Mouse (Mus musculus): ENCODE results near the gene Lhx3. TPM values are rescaled to one million over a fixed set of nuclear protein-coding genes. Genes with fewer than 3 reads are reported as not detected.

Lhx3 gene
- not detected for total RNA-seq (2021)

DNA sequence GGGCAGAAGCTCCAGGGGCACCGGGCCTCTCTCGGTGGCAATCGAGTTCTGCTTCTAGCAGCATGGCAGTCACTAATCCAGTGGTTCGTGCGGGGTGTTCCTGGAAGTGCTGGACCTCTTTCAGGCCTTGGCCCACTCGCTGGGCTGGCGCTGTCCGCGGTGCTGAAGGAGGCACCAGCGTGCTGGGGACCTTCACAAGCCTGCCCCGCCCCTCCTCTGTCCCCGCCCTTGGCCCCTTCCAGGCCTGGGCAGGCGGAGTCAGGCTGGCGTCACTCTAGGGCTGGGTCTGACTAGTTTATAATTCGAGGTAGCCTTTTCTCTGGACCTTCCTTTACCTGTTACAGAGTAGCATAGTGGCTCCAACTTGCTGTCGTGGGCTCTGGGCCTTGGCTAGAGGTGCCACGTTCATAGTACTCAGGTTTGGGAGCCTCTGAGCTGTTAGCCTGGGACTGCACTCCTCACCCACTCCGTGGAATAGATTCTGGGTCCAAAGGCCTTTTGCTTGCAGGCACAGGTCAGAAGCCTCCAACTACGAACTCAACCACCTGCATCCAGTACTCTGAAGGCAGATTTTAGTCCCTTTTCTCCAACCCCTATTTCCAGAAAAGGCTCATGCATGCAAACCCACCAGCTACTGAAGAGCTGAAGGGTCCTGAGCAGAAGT, at the start of gene Lhx3:
Gene Lhx3 (minus strand): TSS at position 164 of the 664 bp plus-strand sequence.
- peak; percentile 96 for DNase-seq

DNA sequence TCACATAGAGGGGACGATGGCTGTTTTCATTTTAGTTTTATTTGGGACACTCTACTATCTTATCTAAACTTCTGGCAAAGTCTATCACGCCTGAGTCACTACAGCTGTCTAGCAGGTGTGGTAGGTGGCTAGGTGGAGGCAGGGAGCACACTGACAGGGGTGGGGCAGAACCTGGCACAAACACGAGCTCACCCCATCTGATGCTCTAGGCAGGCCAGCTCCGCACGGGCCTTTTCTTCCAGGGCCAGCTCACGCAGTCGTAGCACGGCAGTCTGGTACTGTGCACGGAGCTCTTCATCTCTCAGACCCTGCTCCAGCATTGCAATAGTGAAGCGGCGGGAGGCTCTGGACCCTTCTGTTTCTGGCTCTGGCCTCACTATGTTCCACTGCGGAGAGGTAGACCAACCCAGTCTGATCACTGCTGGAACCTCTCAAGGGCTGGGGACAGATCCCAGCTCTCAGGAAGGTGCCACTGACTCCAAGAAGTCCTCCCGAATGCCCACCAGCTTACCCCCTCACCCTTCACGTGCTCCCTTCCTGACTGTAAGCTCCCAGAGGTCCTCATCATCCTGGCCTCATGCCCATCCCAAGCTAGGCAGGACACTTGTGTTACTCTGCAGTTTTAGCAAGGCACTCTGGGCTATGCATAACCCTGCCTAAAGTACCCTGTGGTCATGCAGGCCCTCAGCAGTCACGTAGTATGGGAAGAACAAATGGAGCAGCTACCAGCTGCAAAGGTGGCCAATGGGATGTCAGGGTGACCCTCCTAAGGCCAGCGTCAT, 49.4 kb upstream of the Lhx3 start:
- DNase-seq: no peak

DNA sequence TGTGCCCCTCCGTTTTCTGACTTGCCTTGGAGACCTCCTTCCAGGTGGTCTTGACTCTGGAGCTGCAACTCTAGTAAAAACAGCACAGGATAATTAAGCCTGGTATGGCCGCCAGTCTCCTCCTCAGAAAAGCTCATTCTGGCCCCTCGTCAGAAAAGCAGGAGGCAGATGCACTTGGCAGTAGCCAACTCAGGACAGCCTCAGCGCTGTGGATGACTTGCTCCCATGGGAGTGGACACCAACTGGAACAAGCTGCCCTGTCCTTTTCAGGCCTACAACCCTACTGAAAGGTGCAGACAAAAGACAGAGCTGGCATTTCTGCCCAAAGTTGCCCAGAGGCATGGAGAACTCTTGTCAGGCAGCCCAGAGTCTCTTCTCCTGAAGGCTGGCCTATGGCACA, 46.7 kb upstream of the Lhx3 start:
- no peak for DNase-seq

DNA sequence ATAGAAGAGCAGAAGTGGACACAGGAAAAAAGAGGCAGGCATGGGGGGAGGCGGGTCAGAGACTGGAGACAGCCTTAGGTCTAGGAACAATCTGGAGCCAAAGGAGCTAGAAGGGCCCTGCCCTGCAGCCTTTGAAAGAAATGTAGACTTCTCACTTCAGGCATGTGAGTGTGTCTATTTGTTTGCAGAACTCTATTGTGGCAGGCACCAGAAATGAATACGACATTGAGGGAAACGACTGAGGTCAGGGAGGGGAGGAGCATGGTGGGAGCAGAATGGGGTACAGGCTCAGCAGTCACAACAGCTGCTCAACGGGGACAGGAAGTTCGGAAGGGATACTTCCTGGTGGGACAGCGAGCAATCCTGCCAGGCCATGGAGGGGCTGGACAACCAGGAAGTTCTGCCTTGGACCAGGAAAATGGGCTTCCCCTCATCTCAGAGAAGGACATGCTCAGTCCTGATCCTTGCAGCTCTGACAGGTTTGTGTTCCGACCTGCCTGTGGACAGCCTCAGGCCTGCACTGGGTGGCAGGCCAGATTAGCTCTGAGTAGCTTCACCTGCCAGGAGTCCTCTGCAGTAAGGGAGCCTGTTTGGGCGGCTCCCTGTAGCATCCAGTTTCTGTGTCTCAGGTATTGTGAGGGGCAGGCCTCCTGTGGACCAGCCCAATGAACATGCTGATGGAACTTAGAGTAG, 44.6 kb upstream of the Lhx3 start:
- no peak for DNase-seq

DNA sequence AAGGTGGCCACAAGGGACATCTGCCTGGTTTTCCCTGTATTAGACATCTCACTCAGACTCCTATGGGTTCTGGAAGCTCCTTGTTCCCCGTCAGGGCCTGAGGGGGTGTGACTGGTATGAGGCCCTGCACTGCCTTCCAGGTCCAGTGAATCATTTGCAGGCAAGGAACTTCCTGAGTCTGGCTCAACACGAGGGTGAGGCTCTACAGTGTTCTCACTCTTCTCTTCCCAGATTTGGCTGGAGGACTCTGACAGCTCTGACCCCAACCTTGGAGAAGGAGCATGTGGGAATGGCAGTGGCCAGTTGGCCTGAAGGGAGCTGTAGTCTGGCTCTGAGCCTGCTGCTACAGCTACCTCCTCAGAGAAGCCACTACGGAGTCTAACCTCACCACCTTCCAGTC, 39.4 kb upstream of the Lhx3 start:
- DNase-seq: no peak

DNA sequence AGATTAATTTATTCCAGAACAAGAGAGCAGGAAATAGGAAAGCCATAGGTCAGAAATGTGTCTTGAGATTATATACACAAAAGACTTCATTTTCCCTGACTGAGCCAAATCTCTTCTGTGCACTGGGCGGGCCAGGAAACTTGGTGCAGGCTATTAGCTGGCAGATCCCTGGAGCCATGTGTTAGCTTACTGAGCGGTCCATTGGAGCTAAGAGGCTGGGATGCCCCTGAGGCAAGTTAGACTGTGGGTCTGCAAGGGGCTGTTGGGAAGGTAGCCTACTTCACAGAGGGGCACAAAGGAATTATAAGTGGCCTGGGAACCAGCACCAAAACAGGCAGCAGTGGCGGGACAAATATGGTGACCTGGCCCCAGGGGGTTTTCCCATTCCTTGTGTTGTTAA, 32.8 kb upstream of the Lhx3 start:
- DNase-seq: no peak

DNA sequence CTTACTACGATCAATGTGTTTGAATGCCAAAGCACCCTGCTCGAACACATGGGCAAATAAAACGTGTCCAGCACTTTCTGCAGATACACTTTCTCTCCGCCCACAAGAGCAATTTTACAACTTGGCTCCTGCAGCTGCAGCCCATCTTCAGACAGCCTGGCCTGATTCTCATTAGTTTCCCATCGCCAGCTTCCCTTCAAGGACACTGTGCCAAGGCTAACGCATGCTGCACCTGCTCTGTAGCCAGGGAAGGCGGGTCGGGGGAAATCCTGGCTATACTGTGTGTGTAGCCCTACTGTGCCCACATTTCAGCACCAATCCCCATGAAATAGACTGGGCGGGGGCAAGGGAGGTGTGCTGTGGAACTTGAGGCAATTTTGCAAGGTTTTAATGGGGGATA, 32.2 kb upstream of the Lhx3 start:
- DNase-seq: no peak

DNA sequence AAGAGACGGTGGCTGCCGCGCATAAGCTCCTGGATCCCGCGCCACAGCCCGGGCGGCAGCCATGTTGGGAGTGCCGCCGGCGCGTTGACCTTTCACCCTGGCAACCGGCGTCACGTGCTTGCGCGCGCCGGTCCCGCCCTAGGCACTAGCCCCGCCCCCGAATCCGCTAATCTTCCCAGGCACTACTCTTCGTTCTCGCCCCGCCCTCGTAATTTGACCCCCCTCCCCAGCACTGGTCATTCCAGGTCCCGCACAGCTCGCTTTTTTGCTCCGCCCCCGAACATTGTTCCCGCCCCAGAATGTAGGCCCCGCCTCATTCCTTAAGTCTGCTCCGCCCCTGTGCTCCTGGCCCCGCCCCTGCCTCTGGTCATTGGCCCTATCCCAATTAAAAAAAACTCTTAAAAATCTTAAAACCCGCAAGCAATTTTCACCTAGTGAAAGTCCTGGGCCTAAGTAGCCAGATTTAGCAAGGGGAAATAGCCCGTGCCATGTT, 29.2 kb upstream of the Lhx3 start, which contains the start of gene Qsox2:
Gene Qsox2 (minus strand): TSS at position 236 of the 493 bp plus-strand sequence.
- peak; percentile 96 for DNase-seq

DNA sequence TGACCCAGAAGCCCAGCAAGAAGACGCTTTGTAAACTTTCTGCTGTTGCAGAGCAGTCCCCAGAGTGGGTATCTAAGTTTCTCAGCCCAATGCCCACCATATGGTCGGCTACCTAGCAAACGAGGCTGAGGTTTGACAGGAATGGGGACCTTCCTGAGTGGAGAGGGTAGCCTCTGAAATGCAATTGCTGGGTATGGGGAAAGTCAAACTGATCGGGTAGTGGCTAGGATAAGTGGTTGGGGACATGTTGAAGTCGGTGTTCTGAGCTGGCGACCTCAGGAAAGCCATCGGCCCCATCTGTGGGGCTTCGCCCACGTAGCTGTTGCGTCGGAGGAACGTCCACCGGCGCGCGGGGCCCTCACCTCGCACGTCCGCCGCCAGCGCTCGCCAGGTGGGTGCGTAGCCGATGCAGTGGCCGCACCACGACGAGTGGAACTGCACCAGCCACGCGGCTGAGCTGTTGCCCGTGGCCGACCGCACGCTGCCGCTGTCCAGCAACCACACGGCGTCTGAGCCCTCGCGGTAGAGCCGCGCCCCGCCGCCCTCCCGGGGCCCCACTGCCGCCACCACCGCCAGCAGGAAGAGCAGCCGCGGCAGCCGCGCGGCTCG, 28.7 kb upstream of the Lhx3 start:
- DNase-seq: no peak

DNA sequence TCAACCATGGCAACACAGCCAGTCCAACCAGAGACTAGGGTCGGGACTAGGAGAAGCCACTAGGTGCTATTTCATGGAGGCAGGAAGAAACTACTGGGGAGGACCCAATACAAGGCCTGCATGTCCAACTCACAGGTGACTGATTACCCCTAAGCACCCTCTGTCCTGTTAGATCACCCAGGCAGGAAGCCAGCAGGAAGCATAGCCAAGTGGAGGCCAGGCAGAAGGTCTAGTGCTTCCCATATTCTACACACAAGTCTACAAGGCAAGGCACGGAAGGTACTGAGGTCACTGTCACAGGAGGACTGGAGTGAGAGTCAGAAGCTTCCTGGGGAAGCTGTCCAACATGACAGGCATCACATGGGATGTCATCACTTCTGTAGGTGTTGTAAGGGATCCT, 26.7 kb upstream of the Lhx3 start:
- DNase-seq: peak; percentile 32

DNA sequence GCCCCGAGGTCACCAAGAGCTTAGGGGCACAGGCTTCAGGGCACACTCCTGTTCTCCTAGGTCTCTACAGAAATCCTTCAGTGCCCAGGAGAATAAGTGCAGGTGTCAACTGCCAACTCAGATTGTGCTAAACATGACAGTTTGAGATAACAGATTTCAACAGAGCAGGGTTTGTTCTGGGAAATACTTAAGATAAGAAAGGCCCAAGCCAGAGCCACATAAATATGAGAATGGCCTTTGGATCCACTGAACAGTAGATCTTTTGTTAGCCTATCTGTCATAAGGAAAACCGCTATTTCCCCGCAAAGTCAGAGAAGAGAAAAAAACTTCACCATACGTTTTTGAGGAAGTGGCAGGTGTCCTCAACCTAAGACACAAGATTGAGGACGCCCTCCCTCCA, 26.2 kb upstream of the Lhx3 start:
- no peak for DNase-seq

DNA sequence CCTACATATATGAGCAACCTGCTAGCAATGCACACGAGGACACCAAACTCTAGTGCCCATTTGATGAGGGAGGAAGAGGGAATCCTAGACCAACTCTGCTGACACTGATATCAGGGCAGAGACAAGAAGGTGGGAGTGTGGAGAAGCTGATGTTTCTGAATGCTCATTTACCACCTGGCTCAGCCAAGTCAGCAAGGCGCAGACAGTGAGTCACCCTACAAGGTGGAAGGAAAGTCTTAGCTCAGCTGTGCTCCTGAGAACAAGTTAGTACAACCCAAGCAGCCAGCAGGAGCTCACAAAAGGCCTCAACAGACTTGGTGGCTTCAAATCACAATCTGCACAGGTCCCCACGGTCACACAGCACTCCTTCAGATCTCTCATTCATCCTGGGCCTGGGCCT, 23.3 kb upstream of the Lhx3 start:
- DNase-seq: no peak

DNA sequence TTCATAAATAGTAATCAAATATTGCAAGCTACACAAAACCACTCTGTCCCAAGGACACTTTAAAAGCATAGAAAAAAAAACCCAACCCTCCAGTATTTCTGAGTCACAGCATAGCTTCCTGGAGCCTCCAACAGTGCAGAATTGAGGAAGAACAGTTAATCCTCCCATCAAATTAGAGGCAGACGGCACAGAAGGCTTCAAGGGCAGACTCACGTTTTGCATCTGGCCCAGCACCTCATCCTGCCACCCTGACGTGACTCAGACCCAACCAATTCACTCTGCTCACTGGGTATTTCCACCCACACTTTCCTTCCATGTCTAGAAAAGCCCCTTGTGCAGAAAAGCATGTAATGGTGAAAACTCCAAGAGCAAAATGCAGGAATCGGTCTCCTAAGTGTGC, 22.2 kb upstream of the Lhx3 start:
- no peak for DNase-seq

DNA sequence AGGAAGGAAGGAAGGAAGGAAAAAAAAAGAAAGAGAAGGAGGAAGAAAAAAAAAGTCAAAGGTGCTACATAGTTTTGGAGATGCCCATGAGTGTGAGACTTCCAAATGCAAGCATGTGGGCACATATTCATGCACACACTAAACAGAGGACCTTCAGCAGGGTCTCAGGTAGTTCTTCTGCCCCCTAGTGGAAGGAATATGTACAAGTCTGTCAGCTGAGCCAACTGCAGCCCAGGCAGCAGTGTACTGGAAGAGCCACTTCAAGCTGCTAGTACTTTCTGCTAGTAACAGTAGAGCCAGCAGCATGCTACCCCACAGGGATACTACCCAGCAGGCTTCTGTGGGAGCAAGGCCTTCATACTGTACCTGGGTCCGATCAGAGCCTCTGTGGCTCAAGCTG, 19.7 kb upstream of the Lhx3 start:
- peak; percentile 55 for DNase-seq

DNA sequence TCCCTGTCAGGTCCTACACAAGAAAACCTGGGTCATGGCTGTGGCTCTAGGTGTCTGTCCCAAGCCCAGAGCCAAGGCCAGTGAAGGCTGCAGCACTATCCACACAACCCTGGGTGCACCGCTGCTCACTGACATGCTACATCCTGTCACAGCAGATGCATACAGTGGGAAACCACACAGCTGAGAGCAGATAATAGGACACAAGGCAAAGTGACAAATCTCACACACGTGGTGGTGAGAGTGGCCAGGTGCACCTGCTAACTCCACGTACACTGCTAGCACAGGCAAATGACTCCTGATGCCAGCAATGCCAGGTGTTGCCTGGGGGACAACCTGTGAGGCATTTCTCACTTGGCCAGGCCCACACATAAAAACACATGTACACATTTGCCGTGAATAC, 17.2 kb upstream of the Lhx3 start:
- no peak for DNase-seq

DNA sequence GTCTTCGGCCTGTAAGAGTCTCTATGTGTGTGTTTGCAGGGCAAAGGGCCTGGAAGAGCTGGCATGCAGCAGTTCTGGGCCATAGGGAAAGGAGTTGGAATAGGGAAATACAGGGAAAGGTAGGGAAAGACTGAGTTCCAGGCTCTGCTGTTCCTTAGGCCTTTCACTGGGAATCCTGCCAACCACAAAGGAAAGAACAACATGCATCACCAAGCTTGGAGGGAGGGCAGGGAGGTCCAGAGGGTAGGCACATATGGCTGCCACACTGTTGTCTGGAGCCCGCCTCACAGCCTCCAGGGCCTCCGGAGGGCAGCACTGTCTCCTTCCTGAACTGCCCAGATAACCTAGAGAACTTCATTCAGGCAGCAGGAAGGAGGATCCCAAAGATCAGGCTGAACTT, 15.9 kb upstream of the Lhx3 start:
- DNase-seq: no peak

DNA sequence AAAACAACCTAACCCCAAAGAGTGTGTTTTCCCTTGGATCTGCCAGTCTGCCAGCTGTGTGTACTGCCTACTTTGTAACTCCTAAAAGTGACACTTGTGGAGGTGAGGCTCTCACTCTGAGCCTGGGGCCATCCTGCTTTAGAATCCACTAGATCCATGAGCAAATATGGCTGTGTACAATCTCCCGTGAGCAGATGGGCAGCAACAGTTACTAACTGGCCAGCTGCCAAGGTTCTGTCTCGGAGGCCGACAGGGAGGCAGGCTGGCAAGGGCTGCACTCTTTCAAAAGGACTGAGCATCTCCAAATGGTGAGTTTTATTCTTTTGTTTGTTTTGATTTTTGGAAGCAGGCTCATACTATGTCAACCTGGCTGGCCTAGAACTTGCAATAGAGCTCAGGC, 6.4 kb upstream of the Lhx3 start:
- DNase-seq: peak; percentile 37

DNA sequence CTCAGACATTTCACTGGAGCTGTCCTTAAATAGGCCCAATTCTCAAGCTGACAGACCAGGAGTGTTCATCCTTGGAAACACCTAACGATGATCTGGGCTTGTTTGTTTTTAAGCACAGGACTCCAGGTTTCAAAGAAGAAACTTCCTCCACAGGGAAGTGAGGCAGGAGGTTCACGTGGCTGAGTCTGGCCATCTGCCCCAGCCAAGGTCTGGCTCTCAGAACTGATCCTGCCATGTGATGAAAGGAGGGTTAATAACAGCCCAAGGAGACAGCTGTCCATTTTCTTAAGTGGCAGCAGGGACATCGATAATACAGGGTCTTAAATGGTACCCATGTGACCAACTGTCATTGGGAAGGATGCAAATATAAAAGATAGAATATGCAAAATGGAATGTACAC, 1.5 kb upstream of the Lhx3 start:
- DNase-seq: no peak

DNA sequence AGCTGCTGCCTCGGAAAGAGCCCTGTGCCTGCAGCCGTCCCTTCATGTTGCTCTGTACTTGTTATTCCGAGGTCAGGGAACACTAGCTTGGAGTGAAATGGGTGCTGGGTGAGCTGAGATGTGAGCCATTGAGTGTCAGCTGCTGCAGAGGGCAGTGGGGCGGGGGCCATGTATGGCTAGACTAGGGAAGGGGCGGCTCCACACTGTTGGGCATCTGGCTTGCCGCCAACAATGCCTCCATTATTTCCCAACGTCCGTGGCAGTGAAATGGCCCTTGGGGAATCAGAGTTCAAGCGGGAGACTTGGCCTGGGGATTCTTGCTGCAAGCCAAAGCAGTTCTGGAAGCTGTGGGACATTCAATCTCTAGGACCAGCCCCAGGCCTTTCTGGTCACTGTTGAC, 530 bp downstream of the Lhx3 start:
- no peak for DNase-seq

DNA sequence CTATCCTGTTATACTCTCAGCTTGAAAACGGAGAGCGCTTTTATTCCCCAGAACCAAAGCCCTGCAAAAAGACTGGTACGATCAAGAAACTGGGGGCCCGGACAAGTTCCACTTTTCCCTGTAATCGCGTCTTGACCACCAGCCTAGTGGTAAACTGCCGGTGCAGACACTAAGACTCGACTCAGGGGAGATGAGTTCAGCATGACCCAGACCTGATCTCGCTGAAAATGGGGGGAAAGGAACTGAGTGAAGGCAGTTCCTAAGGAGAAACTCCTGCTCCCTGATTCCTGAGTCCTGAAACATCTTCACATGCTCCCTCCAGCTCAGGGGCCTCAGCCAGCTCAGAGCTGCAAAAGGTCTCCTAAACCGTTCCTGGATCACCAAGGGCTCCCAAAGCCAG, 2.3 kb downstream of the Lhx3 start:
- DNase-seq: no peak

DNA sequence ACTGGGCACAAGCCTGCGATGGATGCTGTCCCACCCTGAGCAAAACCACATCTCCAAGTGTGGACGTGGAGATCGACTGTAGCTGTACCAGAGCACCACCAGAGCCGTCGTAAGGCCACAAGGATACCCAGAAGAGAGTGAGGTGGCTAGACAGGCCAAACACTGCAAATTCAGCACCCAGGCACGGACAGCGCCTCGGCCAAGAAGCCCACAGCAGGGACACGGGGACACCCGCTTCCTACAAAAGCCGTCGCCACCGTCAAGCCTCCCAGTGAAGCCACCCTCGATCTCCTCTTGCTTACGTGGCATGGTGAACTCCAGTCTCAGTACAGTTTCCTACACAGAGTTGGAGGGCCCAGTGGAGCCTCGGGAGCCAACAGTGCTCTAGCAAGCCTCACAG, 3.0 kb downstream of the Lhx3 start:
- peak; percentile 75 for DNase-seq

DNA sequence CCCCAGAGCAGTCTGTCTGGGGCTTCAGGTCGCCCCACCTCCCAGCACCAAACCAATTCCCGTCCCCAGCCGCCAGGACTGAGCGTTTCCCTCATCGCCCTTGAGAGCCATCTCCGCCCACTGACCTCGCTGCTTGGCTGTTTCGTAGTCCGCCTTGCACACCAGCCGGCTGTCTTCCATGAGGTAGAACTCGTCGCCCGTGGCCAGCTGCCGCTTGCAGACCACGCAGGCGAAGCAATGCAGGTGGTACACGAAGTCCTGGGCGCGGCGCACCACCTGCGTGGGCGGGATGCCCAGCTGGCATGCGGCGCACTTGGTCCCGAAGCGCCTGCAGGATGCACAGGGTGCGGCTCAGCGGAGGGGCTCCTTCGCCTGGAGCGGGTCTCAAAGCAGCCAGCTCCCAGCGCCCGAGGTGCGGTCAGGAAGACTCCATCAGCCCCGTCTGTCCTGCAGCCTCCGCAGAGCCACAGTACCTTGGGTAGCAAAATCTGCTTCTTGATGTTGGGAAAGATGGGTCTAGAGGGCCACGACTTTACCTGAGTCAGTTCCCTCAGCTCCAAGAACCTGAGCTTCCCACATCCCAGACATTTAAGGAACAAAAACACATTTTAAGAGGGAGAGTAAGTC, 5.1 kb downstream of the Lhx3 start:
- DNase-seq: no peak
